Mouse (Mus musculus): ENCODE data around the gene Cyp26a1. TPM values are rescaled to one million over a fixed set of nuclear protein-coding genes. Genes with fewer than 3 reads are reported as not detected.

The Cyp26a1 gene
- polyA plus RNA-seq, 1 experiment from 2014 or later: not detected

GRCm38 (mm10) chr19:37740043-37740442, 42.4 kb downstream of the Cyp26a1 start:
- Histone ChIP-seq H3K27ac (ENCODE audit: low read length) (no peak overlapping the region), H3K4me1 (ENCODE audit: control insufficient read depth, low read depth, low read length) (no peaks in the 10 kb centered on the region), H3K36me3 (ENCODE audit: control insufficient read depth, insufficient read depth) (no peaks in the 10 kb centered on the region), H3K9me3 (replicated peaks; ENCODE audit: control insufficient read depth, low read length) (no peaks in the 10 kb centered on the region), H3K4me3 (ENCODE audit: low read depth, low read length) (no peak overlapping the region), H3K27me3 (ENCODE audit: control insufficient read depth, insufficient read depth, low read depth, low read length) (no peaks in the 10 kb centered on the region), H3K4me2 (ENCODE audit: low read depth, low read length) (no peak overlapping the region), H3K9ac (ENCODE audit: low read depth, low read length) (no peak overlapping the region)
- ATAC-seq (ENCODE audit: low read depth): no peak
- 26% methylated on average over 7 of the region's 7 CpGs for whole genome bisulfite sequencing (ENCODE audit: insufficient replicate concordance)

Other genes starting within 250 kb of the Cyp26a1 start
- gene Exoc6, start 147.4 kb upstream of the Cyp26a1 start, polyA plus RNA-seq (2015; fragmentation: Nextera tagmentation; extraction: Ambion mirVana): 25.7 and 28.0 TPM in 2 replicates
- gene Cyp26c1, start 12.2 kb upstream of the Cyp26a1 start, polyA plus RNA-seq (2015; fragmentation: Nextera tagmentation; extraction: Ambion mirVana): not detected in 2 replicates